Mouse (Mus musculus): ENCODE results near the gene Gpatch3.

The Gpatch3 gene

DNA sequence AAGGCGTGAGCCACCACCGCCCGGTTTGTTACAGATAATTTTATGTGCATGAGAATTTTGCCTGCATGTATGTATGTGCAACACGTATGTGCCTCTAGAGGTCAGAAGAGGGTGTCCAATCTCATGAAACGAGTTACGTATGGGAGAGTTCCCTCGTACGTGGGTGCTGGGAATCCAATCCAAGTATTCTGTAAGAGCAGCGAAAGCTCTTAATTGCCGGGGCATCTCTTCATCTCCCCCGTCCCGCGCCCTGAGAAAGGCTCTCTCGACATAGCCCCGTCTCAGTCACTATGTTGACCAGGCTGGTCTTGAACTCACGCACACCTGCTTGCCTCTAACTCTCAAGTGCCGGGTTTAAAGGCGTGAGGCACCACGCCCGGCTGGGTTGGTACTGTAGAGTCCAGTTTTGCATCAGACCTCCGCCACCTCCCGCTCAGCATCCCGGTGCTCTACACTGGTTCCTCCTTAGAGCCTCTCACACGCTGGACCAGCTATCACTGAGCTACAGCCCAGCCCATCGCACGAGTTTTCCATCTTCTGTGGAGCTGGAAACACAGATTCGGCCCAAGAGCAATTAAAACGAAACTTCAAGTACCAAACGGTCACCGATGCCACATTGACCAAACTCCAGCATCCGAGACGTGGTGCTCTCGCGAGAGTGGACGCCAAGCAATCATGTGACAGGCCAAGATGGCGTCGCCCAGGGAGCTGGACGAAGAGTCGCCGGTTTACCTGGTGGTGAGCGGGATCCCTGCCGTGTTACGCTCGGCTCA lies at the start of gene Gpatch3:
Gpatch3 (plus strand) TSS at position 676 of the 773 bp plus-strand sequence.
- DNase-seq (ENCODE audit: low spot score in 2 of 2): peak; percentile 87 to 90

DNA sequence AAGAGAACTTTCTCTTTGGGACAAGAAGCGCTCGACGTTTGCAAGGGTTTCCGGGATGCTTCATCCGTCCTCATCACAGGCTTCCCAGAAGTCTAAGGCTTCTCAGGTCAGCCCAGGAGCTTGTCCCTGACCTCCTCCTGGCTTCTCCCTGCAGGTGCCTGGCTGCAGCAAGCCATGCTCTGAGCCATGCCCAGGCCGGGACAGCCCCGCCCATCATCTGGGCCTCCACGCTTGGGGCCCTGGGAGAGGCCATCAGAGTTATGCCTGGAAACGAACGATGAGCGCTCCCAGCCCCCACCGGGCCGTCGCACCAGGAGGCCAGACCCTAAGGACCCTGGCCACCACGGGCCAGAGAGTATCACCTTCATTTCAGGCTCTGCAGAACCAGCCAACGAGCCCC lies 46.8 kb upstream of the Gpatch3 start:
- DNase-seq (ENCODE audit: low spot score in 2 of 2): no peak

DNA sequence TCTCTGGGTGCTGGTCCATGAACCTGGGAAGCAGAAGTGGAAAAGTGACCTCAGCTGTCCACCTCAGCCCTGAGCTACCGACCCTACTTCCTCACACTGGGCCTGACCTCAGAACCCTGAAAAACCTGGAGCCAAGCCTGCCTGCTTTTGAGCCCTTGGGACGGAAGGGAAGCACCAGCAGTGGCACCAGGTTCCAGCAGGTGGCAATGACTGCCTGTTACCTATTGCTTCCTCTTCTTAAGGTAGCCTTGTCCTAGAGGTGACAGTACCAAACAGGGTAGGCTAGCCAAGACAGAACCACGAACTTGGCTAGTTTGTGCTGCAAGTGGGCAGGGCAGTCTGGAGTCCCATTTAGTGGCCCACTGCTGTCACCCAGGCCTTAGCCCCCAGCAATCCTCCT lies 41.8 kb upstream of the Gpatch3 start:
- DNase-seq (ENCODE audit: low spot score in 2 of 2): no peak

DNA sequence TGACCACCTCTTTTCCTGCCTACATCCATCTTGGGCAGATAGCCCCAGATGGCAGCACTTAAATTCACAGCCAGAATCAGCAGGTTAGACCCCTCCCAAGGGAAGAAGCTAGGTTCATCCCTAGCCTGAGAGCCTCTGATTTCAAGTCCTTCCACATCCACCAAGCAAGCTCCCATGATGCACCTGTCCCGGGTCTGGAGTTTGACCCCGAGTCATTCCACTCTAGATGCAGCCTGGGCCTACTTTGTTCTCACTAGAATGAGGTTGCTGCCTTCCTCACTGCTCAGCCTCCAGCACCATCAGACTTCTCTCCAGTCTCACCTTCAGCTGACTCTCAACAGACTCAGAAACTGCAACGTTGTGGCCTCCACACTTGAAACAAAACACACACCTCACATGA lies 38.5 kb upstream of the Gpatch3 start:
- no peak for DNase-seq (ENCODE audit: low spot score in 2 of 2)

DNA sequence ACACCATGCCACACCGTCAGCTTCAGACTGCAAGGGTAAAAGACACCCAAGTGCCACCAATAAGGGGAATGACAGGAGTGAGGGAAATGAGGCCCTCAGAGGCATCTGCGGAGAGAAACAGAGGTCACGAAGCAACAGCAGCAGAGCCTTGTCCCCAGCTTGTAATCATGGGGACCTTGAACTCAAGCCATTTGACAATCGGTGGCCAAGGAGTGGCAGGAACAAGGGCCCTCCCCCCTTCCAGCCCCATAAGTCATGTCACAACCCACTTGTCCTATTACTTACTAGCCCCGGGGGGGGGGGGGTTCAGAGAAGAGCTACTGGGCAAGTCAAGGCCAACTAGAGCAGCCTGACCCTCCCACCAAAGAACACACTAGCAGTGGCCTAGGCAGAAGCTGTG lies 37.9 kb upstream of the Gpatch3 start:
- DNase-seq (ENCODE audit: low spot score in 2 of 2): no peak

DNA sequence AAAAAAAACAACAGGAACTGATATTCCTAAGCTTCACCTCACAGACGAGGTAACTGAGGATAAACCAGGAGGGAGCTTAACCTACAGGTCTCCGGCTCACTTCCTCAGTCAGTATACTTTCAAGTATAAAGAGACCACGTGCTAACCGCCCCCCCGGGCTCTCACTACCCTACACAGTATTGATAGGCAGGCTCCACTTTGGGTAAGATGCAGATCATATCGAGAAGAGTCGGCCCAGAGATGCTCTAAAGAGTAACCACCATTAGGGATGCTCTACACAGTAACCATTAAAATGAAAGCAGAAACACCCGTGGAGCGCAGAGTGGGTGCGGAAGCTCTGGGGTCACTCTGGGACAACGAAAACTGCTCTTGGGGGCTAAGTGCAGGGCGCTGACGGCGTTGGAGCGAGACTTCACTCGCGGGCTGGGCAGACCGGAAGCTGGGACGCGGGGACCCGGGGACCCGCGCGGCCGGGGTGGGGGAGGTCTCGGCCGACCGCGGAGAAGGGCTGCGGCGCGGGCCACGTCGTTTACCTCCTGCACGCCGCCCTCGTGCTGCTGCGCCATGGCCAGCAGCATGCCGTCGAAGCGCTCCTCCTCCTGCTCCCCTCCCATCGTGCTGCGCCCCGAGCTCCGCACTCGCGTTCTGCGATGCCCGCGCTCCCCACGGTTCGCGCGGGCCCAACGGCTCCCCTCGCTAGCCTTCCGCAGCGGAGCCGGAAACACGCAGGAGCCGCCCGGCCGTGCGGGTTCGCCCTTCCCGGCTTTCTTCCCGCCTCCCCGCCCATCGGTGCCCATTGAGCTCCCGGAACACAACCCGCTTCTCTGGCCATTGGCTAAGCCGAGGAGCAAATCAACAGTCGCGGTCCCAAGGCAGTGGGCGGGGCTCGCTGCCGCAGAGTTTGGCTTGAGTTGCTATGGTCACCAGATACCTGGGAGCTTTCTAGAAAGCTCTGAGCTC lies 29.0 kb upstream of the Gpatch3 start, which contains the start of gene Nudc:
Nudc (minus strand) TSS at position 725 of the 960 bp plus-strand sequence.
- peak; percentile 92 to 93 for DNase-seq (ENCODE audit: low spot score in 2 of 2)

DNA sequence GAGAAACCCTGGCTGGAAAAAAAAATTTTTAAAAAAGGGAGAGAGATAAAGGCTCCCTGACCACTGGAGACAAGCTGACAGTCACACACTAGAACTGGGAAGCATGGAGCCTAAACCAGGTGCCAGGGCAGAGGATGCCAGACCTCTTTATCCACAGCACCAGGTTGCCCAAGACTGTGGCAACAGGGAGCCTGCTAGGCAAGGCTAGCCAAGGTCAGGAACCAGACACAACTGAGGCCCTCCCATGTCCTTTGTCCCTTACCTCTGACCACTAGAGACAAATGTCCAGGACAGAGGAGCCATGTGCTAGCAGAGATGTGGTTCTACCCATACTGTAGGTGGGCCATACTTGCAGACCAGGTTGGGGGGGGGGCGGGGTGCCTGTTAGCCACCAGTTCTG lies 22.5 kb upstream of the Gpatch3 start:
- no peak for DNase-seq (ENCODE audit: low spot score in 2 of 2)

DNA sequence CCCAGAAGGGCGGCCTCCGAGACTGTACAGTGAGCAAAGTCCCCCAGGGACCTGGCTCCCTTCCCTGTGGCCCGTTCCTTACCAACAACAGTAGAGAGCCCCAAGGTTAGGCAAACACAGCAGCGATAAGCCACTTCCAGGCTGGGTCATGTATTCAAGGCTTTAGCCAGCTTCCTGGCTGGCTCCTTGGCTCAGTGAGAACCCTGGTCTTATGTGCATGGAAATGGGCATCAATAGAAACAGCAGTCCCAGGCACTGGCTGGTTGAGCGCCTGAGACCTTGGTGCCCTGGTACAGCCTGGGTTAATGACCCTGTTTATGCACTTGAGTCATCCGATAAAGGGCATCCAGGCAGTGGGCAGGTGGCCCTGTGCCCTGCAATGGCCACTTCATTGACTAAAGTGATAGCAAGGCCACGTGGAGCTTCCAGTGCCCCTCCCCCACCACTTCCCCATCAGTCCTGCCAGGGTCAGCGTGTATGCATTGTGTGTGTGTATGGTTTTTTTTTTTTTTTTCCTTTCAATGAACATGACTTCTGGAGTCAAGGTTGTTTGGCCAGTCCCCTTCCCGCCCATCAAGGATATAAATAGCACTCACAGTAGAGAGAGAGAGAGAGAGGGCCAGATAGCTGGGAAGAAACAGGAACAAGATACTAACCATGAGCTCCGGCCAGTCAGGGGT lies 21.6 kb upstream of the Gpatch3 start, which contains the start of gene Nr0b2:
Nr0b2 (plus strand) TSS at position 609 of the 680 bp plus-strand sequence.
- no peak for DNase-seq (ENCODE audit: low spot score in 2 of 2)

DNA sequence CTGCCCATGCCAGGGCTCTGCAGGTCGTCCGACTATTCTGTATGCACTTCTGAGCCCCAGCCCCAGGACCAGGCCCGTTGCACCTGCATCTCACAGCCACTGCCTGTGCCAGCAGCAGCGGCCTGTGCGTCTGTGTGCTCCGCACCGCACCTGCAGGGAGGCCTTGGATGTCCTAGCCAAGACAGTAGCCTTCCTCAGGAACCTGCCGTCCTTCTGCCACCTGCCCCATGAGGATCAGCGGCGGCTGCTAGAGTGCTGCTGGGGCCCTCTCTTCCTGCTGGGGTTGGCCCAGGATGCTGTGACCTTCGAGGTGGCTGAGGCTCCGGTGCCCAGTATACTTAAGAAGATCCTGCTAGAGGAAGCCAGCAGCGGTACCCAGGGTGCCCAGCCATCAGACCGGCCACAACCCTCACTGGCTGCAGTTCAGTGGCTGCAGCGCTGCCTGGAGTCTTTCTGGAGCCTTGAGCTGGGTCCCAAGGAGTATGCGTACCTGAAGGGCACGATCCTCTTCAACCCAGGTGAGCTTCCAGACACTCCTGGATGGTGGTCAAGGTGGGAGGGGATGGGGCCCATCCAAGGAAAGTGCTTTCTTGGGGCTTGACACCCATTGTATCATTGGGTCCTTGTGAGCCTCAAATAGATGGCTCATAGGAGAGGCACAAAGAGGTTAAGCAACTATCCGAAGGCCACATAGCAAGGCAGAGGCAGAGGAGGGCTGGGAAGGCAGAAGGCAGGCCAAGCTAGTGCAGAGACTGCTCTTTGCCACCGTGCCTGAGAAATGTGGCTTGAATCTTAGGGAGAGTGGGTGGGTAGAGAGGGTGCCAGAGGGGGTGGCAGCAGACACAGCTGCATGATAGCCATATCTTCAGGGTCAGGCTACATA lies 20.9 kb upstream of the Gpatch3 start:
- DNase-seq (ENCODE audit: low spot score in 2 of 2): no peak

DNA sequence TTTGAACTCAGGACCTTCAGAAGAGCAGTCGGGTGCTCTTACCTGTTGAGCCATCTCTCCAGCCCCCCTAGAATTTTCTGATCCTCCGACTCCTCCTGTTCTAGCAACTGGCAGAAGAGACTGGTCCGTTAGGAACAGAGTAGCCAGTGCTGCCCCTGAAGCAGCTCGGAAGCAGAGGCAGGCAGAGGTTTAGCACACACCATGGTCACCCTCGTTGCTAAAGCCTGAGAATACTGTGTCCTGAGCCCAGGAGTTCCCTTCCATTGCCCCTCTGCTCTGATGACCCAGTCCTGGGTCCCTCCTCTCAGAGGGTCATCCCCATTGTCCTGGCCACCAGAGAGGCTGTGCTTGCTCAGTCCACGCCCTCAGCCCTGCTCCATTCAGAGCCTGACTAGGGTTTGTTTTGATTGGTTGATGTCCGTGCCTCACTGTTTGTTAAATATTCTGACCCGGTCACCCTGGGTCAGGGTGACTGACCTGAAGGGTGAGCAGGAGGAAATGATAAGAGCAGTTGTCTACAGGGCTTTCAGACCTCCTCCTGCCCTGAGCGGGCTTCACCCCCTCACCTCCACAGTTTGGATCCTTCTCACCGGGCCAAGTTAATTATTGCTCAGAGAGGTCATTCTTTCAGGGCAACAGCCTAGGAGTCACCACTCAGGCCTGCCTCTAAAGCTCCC lies 17.4 kb upstream of the Gpatch3 start:
- no peak for DNase-seq (ENCODE audit: low spot score in 2 of 2)

DNA sequence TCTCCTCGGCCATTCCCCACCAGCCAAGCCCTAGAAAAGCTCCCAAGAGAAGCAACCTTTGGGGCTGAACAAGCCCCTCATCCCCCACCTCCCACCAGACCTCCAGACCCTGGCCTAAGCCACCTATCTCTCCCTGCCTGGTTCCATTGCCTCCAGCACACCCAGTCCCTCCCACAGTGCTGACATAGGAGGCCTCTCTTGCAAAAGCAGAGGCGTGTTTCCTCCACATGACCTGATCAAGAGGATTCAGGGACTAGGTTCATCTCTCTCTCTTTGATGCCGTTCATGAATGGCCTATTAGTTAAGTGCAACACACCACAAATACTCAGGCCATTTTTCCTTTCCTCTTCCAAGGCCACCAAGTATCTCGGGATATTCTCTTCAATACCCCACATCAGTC lies 14.7 kb upstream of the Gpatch3 start:
- DNase-seq (ENCODE audit: low spot score in 2 of 2): no peak

DNA sequence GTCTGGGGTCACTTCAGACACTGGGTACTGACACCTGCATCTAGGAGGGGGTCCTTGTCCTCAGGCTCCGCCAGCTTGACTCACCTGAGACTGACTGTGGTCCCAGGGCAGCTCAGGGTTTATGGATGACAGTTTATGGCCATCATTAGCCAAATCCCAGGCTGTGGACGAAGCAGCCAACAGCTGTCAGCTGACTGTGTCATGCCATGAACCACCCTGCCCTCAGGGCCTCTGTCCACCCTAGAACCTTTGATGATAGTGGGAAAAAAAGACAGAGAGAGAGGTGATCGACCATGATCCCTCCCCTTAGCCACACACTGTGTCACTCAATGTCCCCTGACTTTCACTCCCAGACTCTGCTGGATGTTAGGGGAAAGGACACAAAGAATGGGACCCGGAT lies 12.9 kb upstream of the Gpatch3 start:
- no peak for DNase-seq (ENCODE audit: low spot score in 2 of 2)

DNA sequence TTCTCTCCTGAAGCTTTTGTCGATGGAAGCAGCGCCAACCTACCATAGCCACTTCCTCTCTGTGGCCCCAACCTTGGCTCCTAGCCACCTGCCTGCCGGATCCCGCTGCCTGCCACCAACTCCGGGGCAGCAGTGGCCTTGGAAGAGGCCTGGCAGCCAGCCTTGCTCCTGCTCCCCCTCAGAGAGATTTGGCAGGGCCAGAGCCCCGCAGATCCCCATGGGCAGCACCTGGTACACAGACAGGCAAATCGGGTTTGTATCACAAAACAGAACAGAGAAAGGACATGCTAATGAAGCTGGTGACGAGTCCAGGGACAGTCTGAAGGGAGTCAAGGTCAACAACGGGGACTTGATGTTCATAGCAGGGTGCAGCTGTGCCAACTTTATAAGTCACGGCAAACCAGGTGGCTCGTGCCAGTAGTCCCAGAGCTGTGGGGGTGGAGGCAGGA lies 11.4 kb upstream of the Gpatch3 start:
- no peak for DNase-seq (ENCODE audit: low spot score in 2 of 2)

DNA sequence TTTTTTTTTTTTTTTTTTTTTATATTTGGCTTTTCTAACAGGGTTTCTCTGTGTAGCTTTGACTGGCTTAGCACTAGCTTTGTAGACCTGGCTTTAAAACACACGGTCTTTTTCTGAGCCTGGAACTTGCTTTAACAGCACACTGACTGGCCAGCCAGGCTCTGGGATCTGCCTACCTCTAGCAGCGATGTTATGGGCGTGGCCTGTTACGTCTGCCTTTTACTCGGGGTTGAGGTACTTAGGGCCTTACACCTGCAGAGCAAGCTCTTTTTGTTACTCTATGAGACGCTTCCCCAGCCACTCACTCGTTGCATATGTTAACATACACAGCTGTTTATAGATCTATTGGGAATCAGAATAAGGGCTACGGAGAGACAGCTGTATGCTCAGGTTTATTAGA lies 7.3 kb upstream of the Gpatch3 start:
- no peak for DNase-seq (ENCODE audit: low spot score in 2 of 2)

DNA sequence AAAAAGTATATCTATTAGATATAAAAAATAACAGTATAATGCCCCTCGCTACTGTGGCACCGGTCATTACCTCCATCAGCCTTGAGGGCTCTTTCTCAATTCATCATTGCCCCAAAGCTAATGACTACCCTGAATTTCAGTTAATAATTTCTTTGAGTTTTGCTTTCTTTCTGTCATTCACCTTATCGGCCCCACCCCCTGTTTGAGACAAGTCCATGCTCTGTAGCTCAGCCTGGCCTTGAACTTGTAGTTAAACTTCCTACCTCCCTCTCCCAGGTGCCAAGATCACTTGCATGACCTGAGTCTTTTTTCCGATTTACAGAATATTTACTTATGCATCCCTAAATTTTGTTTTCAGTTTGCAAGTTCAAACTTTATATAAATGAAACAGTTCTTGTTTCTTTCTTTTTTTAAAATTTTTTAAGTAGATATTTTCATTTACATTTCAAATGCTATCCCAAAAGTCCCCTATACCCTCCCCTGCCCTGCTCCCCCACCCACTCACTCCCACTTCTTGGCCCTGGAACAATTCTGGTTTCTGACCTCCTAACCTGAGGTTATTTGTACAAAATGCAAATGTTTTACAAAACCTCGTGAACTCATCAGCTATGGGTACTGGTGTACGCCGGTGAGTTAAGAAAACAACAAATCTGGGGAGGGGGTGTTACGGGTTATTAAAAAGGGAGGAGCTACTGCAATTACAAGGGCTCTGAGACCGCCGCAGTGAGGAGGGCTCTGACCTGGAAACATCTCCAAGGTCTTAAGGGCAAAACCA lies 5.1 kb upstream of the Gpatch3 start:
- no peak for DNase-seq (ENCODE audit: low spot score in 2 of 2)

DNA sequence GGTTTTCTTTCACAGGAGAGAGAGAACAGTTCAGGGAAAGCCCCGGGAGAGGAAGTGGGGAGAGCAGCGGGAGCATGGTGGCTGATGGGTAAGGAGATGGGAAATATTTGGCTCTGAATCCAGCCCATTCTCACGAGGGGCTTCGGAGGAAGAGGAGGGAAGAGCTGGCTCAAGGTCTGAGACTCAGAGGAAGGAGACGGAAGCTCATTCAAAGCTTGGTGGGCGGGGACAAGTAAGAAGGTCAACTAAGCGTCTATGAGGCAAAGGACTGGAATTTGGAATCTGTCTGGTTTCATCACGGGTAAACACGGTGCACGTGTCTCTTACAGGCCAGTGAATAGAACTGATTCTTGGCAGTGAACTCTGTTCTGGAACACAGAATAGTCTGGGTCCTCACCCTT lies 4.5 kb upstream of the Gpatch3 start:
- no peak for DNase-seq (ENCODE audit: low spot score in 2 of 2)

DNA sequence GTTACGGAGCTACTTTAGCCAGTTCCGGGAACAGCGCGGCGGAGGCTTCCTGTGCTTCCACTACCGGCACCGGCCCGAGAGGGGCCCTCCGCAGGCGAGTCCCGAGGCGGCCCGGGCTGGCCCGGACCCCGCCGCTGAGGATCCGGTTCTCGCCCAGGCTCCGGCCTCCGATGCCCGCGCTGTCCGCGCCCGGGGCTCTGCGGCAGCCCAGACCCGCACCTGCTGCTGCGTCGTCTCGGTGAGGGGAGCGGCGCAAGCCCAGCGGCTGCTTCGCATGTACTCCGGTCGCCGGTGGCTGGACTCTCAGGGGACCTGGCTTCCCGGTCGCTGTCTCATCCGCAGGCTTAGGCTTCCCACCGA lies 278 bp downstream of the Gpatch3 start:
- DNase-seq (ENCODE audit: low spot score in 2 of 2): no peak

DNA sequence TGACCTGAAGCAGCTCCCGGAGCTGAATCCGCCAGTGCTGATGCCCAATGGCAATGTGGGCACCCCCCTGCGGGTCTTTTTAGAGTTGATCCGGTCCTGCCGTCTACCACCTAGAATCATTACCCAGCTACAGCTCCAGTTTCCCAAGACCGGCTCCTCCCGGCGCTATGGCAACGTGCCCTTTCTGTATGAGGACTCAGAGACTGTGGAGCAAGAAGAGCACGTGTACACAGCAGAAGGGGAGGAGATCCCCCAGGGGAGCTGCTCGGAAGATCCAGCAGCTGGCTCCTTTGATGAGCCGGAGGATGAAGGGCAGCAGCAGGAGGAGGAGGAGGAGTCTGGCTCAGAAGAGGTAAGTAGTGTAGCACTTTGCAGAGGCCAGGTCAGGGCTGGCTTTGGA lies 3.4 kb downstream of the Gpatch3 start:
- DNase-seq (ENCODE audit: low spot score in 2 of 2): no peak

DNA sequence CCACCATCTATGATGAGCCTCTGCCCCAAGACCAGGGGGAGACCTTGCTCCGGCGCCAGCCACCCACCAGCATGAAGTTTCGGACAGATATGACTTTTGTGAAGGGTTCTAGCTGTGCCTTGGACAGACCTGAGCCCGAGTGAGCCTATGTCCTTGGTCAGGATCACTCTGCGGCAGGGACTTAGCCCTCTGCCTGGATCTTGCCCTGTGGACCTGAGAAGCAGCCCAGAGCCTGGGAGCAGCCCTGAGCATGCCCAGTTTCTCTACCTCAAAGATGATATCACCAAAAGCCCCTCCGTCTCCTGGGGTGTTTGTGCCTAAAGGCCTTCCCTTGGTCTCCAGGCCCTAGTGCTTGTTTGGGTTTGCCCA lies 9.1 kb downstream of the Gpatch3 start:
- no peak for DNase-seq (ENCODE audit: low spot score in 2 of 2)
